Mouse (Mus musculus): ENCODE data around the gene Trank1. TPM values are rescaled to one million over a fixed set of nuclear protein-coding genes. Genes with fewer than 3 reads are reported as not detected.

Trank1 gene
- total RNA-seq, 1 experiment, result 0.76 TPM

DNA sequence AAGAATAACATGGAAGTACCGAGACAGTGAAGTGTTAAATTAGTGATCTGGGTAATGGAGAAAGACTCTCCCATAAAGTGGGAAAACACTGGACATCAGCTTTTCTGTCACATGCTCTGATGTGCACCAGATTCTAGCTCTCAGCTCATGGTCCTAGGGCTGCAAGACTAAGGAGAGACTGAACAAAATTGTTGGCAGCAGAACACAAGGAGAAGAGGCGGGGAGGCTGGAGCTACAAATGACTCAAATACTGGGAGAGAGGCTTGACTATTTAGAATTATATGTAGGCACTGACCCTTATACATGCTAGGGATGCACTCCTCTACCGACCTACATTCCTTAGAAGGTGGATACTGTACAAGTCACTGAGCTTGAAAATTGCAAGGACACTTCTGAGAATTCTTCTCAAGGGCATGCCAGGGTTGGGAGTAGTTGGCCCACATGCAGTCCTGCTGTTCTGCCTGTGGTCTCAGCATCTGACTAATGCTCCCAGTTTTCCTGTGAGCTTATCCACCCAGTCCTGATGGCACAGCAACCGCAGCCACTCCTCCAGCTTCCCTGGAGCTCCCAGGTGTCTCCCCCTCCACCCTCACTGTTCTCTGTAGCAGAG, 23.1 kb downstream of the Trank1 start:
- in situ Hi-C loops (cut with MboI; ENCODE audit: low sequenced_read_pairs in 2 of 2, unreplicated experiment in 2 of 2), result no loop called here
- no peak overlapping the region for H3K4me3 ChIP-seq (ENCODE audit: insufficient read depth in 1 of 2, low read depth in 1 of 2, low read length in 2 of 2, poor library complexity in 1 of 2, severe bottlenecking in 1 of 2)
- DNase-seq (ENCODE audit: low read depth, low spot score), result no peak
- H3K9me3 ChIP-seq (ENCODE audit: control insufficient read depth, insufficient read depth, low read depth, low read length), result no peaks in the 10 kb centered on the region
- no peak overlapping the region for H3K27ac ChIP-seq (ENCODE audit: insufficient read depth, low read depth, low read length, poor library complexity, severe bottlenecking)
- H3K9ac ChIP-seq (ENCODE audit: insufficient read depth, low read depth, low read length, poor library complexity, severe bottlenecking), result no peak overlapping the region
- no peaks in the 10 kb centered on the region for H3K36me3 ChIP-seq (ENCODE audit: control insufficient read depth, insufficient read depth, low read length, poor library complexity, severe bottlenecking)
- H3K4me1 ChIP-seq (ENCODE audit: control insufficient read depth in 2 of 2, insufficient read depth in 2 of 2, low read length in 2 of 2, poor library complexity in 1 of 2), result no peaks in the 10 kb centered on the region
- TF ChIP-seq CHD2 (IDR thresholded peaks at IDR 0.05; ENCODE audit: low read depth, low read length), result no peak
- no peak for TF ChIP-seq ZNF384 (IDR thresholded peaks at IDR 0.05; ENCODE audit: low read depth, low read length)
- TF ChIP-seq ZC3H11A (IDR thresholded peaks at IDR 0.05; ENCODE audit: borderline replicate concordance, low read depth, low read length), result no peak
- no peak for TF ChIP-seq HCFC1 (IDR thresholded peaks at IDR 0.05; ENCODE audit: borderline replicate concordance, insufficient read depth, low read length)
- TF ChIP-seq MAFK (IDR thresholded peaks at IDR 0.05; ENCODE audit: insufficient read depth, low read depth, low read length), result no peak

DNA sequence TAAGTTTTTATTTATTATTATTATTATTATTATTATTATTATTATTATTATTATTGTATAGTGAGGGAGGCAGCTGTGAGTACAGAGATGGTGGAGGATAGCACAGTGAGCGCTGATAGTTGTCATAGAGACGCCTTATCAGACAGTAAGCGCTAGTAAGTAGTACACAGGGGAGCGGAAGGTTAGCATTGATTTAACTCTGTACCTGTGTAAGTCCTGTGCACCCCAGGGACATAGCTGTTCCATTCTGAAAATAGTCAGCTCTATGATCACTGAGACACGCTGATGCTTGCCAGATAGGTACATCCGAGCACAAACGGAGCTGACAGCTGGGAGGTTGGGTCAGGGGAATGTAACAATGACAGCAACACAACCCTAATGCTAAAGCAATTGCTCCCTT, 39.7 kb downstream of the Trank1 start:
- Histone ChIP-seq H3K36me3 (ENCODE audit: control insufficient read depth, insufficient read depth, low read length, poor library complexity, severe bottlenecking) (no peaks in the 10 kb centered on the region), H3K27ac (ENCODE audit: insufficient read depth, low read depth, low read length, poor library complexity, severe bottlenecking) (no peak overlapping the region), H3K4me3 (ENCODE audit: insufficient read depth in 1 of 2, low read depth in 1 of 2, low read length in 2 of 2, poor library complexity in 1 of 2, severe bottlenecking in 1 of 2) (no peak overlapping the region), H3K9ac (ENCODE audit: insufficient read depth, low read depth, low read length, poor library complexity, severe bottlenecking) (no peak overlapping the region), H3K4me1 (ENCODE audit: control insufficient read depth in 2 of 2, insufficient read depth in 2 of 2, low read length in 2 of 2, poor library complexity in 1 of 2) (no peaks in the 10 kb centered on the region), H3K9me3 (ENCODE audit: control insufficient read depth, insufficient read depth, low read depth, low read length) (no peaks in the 10 kb centered on the region)
- in situ Hi-C loops (cut with MboI; ENCODE audit: low sequenced_read_pairs in 2 of 2, unreplicated experiment in 2 of 2), result no loop called here
- TF ChIP-seq MAFK (IDR thresholded peaks at IDR 0.05; ENCODE audit: insufficient read depth, low read depth, low read length) (no peak), HCFC1 (IDR thresholded peaks at IDR 0.05; ENCODE audit: borderline replicate concordance, insufficient read depth, low read length) (no peak), ZNF384 (IDR thresholded peaks at IDR 0.05; ENCODE audit: low read depth, low read length) (no peak), CHD2 (IDR thresholded peaks at IDR 0.05; ENCODE audit: low read depth, low read length) (no peak), ZC3H11A (IDR thresholded peaks at IDR 0.05; ENCODE audit: borderline replicate concordance, low read depth, low read length) (no peak)
- DNase-seq (ENCODE audit: low read depth, low spot score), result no peak

DNA sequence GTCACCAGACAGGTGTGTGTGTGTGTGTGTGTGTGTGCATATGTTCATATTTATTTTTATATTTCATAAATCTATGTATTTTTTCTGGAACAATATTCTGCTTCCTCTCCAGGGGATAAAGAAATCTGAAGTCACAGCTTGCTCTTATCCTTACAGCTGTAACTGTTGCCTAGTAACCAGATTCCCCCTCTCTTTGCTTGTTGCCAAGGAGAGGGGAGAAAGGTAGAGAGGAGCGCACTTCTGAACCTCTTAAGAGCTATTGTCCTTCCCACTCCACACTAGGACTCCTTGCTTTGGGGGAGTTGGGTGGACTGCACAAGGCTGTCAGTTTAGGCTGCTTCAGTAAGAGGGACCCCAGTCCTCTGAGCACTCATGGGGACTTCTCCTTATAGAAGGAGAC, 40.1 kb downstream of the Trank1 start:
- Histone ChIP-seq H3K27ac (ENCODE audit: insufficient read depth, low read depth, low read length, poor library complexity, severe bottlenecking) (no peak overlapping the region), H3K9ac (ENCODE audit: insufficient read depth, low read depth, low read length, poor library complexity, severe bottlenecking) (no peak overlapping the region), H3K4me3 (ENCODE audit: insufficient read depth in 1 of 2, low read depth in 1 of 2, low read length in 2 of 2, poor library complexity in 1 of 2, severe bottlenecking in 1 of 2) (no peak overlapping the region), H3K36me3 (ENCODE audit: control insufficient read depth, insufficient read depth, low read length, poor library complexity, severe bottlenecking) (no peaks in the 10 kb centered on the region), H3K9me3 (ENCODE audit: control insufficient read depth, insufficient read depth, low read depth, low read length) (no peaks in the 10 kb centered on the region), H3K4me1 (ENCODE audit: control insufficient read depth in 2 of 2, insufficient read depth in 2 of 2, low read length in 2 of 2, poor library complexity in 1 of 2) (no peaks in the 10 kb centered on the region)
- TF ChIP-seq MAFK (IDR thresholded peaks at IDR 0.05; ENCODE audit: insufficient read depth, low read depth, low read length) (no peak), ZNF384 (IDR thresholded peaks at IDR 0.05; ENCODE audit: low read depth, low read length) (no peak), CHD2 (IDR thresholded peaks at IDR 0.05; ENCODE audit: low read depth, low read length) (no peak), ZC3H11A (IDR thresholded peaks at IDR 0.05; ENCODE audit: borderline replicate concordance, low read depth, low read length) (no peak), HCFC1 (IDR thresholded peaks at IDR 0.05; ENCODE audit: borderline replicate concordance, insufficient read depth, low read length) (no peak)
- DNase-seq (ENCODE audit: low read depth, low spot score), result no peak
- in situ Hi-C loops (cut with MboI; ENCODE audit: low sequenced_read_pairs in 2 of 2, unreplicated experiment in 2 of 2), result no loop called here

DNA sequence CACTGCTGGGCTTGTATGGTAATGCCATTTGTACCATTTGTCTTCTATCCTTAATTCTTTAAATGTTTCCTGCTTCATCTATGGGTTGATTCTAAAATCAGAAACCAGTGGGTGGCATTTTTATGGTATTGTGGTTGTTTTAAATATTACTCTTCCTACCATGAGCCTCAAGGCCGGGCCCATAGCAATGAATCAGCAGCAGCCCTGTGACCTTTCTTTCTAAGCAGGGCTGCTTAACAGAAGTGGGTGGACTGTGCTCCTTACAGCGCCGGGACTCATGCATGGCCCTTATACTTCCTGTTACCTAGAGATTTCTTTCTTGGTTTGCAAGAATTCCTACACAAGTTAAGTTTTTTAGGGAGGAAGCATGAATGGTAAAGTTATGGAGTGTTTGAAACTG, 41.1 kb downstream of the Trank1 start:
- DNase-seq (ENCODE audit: low read depth, low spot score), result no peak
- in situ Hi-C loops (cut with MboI; ENCODE audit: low sequenced_read_pairs in 2 of 2, unreplicated experiment in 2 of 2), result no loop called here
- H3K9me3 ChIP-seq (ENCODE audit: control insufficient read depth, insufficient read depth, low read depth, low read length), result no peaks in the 10 kb centered on the region
- H3K9ac ChIP-seq (ENCODE audit: insufficient read depth, low read depth, low read length, poor library complexity, severe bottlenecking), result no peak overlapping the region
- H3K27ac ChIP-seq (ENCODE audit: insufficient read depth, low read depth, low read length, poor library complexity, severe bottlenecking), result no peak overlapping the region
- no peak for TF ChIP-seq ZC3H11A (IDR thresholded peaks at IDR 0.05; ENCODE audit: borderline replicate concordance, low read depth, low read length)
- no peak for TF ChIP-seq ZNF384 (IDR thresholded peaks at IDR 0.05; ENCODE audit: low read depth, low read length)
- TF ChIP-seq CHD2 (IDR thresholded peaks at IDR 0.05; ENCODE audit: low read depth, low read length), result no peak
- no peak for TF ChIP-seq MAFK (IDR thresholded peaks at IDR 0.05; ENCODE audit: insufficient read depth, low read depth, low read length)
- no peak for TF ChIP-seq HCFC1 (IDR thresholded peaks at IDR 0.05; ENCODE audit: borderline replicate concordance, insufficient read depth, low read length)
- H3K4me1 ChIP-seq (ENCODE audit: control insufficient read depth in 2 of 2, insufficient read depth in 2 of 2, low read length in 2 of 2, poor library complexity in 1 of 2), result no peaks in the 10 kb centered on the region
- no peaks in the 10 kb centered on the region for H3K36me3 ChIP-seq (ENCODE audit: control insufficient read depth, insufficient read depth, low read length, poor library complexity, severe bottlenecking)
- H3K4me3 ChIP-seq (ENCODE audit: insufficient read depth in 1 of 2, low read depth in 1 of 2, low read length in 2 of 2, poor library complexity in 1 of 2, severe bottlenecking in 1 of 2), result no peak overlapping the region

All from ES-E14 (cell line).